Mouse (Mus musculus) hematopoietic stem cell, adult 5-6 weeks (primary cell): Measurements from ENCODE around the gene Wdr62. TPM values are rescaled to one million over a fixed set of nuclear protein-coding genes. Genes with fewer than 3 reads are reported as not detected.

Experiments
- ATAC-seq, 2 experiments: fragments of 125-278 bp in 1 of 2; replicated peaks in 1 of 2; 2 replicates each; pipeline ENCODE4 v1.8.0; 2016 to 2017; ENCODE audit warnings: inconsistent platforms in 2 of 2, mild to moderate bottlenecking in 2 of 2, moderate number of reproducible peaks in 2 of 2, low read depth in 1 of 2, moderate TSS enrichment in 1 of 2; ENCODE audit not compliant: low FRiP score in 2 of 2, poor library complexity in 2 of 2, severe bottlenecking in 2 of 2, insufficient read depth in 1 of 2, low TSS enrichment in 1 of 2
- total RNA-seq: library from RNA; stranded (forward); fragments of 172-1452, 232-1000 nt; gene quantifications from 2 replicates; pipeline ENCODE4 v1.2.3, GENCODE M21; 2017

Gene Wdr62
- total RNA-seq, 1 experiment from 2014 or later = 6.3 TPM

GRCm38 (mm10) chr7:30198481-30198971 lies 81.7 kb downstream of the Wdr62 start, which contains the start of gene Capns1:
Gene Capns1, minus strand, starts transcription at chr7:30198811.
- peak; percentile 66 to 78 for ATAC-seq

- ATAC-seq = no peak
Measured at GRCm38 (mm10) chr7:30197592-30198129, 82.6 kb downstream of the Wdr62 start.

- no peak for ATAC-seq
Measured at GRCm38 (mm10) chr7:30196171-30196570, 84.0 kb downstream of the Wdr62 start.

- ATAC-seq = no peak
Measured at GRCm38 (mm10) chr7:30195461-30195860, 84.8 kb downstream of the Wdr62 start.

- peak; percentile 85 to 87 for ATAC-seq
Measured at GRCm38 (mm10) chr7:30194884-30195283, 85.3 kb downstream of the Wdr62 start.

GRCm38 (mm10) chr7:30194101-30194831 lies 86.0 kb downstream of the Wdr62 start:
- peak; percentile 8 to 17; a peak in 1 of 4 replicates for ATAC-seq

GRCm38 (mm10) chr7:30193581-30194100 lies 86.6 kb downstream of the Wdr62 start:
- ATAC-seq = peak; percentile 44 to 73; a peak in 3 of 4 replicates

GRCm38 (mm10) chr7:30193013-30193412 lies 87.2 kb downstream of the Wdr62 start:
- no peak for ATAC-seq

GRCm38 (mm10) chr7:30192088-30192487 lies 88.1 kb downstream of the Wdr62 start:
- no peak for ATAC-seq

Other genes starting within 250 kb of the Wdr62 start
- gene Zfp14, start 229.0 kb downstream of the Wdr62 start, total RNA-seq = 3.5 and 4.3 TPM in 2 replicates
- gene Zfp82, start 207.5 kb downstream of the Wdr62 start, total RNA-seq = 4.4 and 6.6 TPM in 2 replicates
- not detected in 2 replicates for gene Gm26920, start 190.0 kb downstream of the Wdr62 start, total RNA-seq
- gene Zfp566, start 189.9 kb downstream of the Wdr62 start, total RNA-seq = 7.3 and 8.1 TPM in 2 replicates
- gene Zfp260, start 185.6 kb downstream of the Wdr62 start, total RNA-seq = 55.7 and 56.5 TPM in 2 replicates
- gene Zfp382, start 158.5 kb downstream of the Wdr62 start, total RNA-seq = 7.9 and 8.3 TPM in 2 replicates
- 117 and 134 TPM in 2 replicates for gene Zfp146, start 110.7 kb downstream of the Wdr62 start, total RNA-seq
- gene Cox7a1, start 96.3 kb downstream of the Wdr62 start, total RNA-seq = not detected in 2 replicates
- gene Capns1, start 81.6 kb downstream of the Wdr62 start, total RNA-seq = 215 and 230 TPM in 2 replicates
- gene Polr2i, start 48.5 kb downstream of the Wdr62 start, total RNA-seq = 41.9 and 45.3 TPM in 2 replicates
- 24.8 and 35.0 TPM in 2 replicates for gene Tbcb, start 48.1 kb downstream of the Wdr62 start, total RNA-seq
- gene Ovol3, start 44.7 kb downstream of the Wdr62 start, total RNA-seq = not detected in 2 replicates
- 1.1 TPM in 1 of 2 replicates, not detected in the other for gene Thap8, start 325 bp downstream of the Wdr62 start, total RNA-seq
- 4.9 TPM in 1 of 2 replicates, not detected in the other for gene Clip3, start 11.3 kb upstream of the Wdr62 start, total RNA-seq
- gene Alkbh6, start 28.3 kb upstream of the Wdr62 start, total RNA-seq = 30.5 and 41.4 TPM in 2 replicates
- gene Syne4, start 34.4 kb upstream of the Wdr62 start, total RNA-seq = 2.2 and 2.8 TPM in 2 replicates
- 0.44 and 3.9 TPM in 2 replicates for gene E130208F15Rik, start 41.3 kb upstream of the Wdr62 start, total RNA-seq
- 8.3 and 11.9 TPM in 2 replicates for gene Sdhaf1, start 43.5 kb upstream of the Wdr62 start, total RNA-seq
- gene Lrfn3, start 82.4 kb upstream of the Wdr62 start, total RNA-seq = not detected in 2 replicates
- gene Tyrobp, start 133.3 kb upstream of the Wdr62 start, total RNA-seq = 50.4 and 134 TPM in 2 replicates
- 11.6 and 14.3 TPM in 2 replicates for gene Hcst, start 139.4 kb upstream of the Wdr62 start, total RNA-seq
- gene Nfkbid, start 141.3 kb upstream of the Wdr62 start, total RNA-seq = 40.3 and 45.4 TPM in 2 replicates
- not detected in 2 replicates for gene Aplp1, start 165.1 kb upstream of the Wdr62 start, total RNA-seq
- not detected in 2 replicates for gene Kirrel2, start 177.3 kb upstream of the Wdr62 start, total RNA-seq
- gene Nphs1, start 177.9 kb upstream of the Wdr62 start, total RNA-seq = 0.55 and 1.4 TPM in 2 replicates
- gene Prodh2, start 213.2 kb upstream of the Wdr62 start, total RNA-seq = not detected in 2 replicates